Mouse (Mus musculus): ENCODE results near the gene Cdkn1c. TPM values are rescaled to one million over a fixed set of nuclear protein-coding genes. Genes with fewer than 3 reads are reported as not detected.

Gene Cdkn1c
- polyA plus RNA-seq, 1 experiment from 2014 or later, result 799 TPM

- peaks cover 34% of the 10 kb centered on the region for H3K4me1 ChIP-seq (ENCODE audit: control insufficient read depth, insufficient read depth, low read length)
- H3K4me2 ChIP-seq, result no peak overlapping the region
- 70% methylated on average over 2 of the region's 2 CpGs for WGBS
- no peak overlapping the region for H3K9ac ChIP-seq (ENCODE audit: low read length)
- no peak overlapping the region for H3K27ac ChIP-seq (ENCODE audit: low read depth, low read length)
- H3K27me3 ChIP-seq (ENCODE audit: control insufficient read depth, insufficient read depth, low read length), result peaks cover 13% of the 10 kb centered on the region
- no peaks in the 10 kb centered on the region for H3K36me3 ChIP-seq (ENCODE audit: control insufficient read depth, insufficient read depth, low read length)
- no peak for DNase-seq (ENCODE audit: low spot score, missing footprints)
- H3K9me3 ChIP-seq (ENCODE audit: control insufficient read depth, low read length), result no peaks in the 10 kb centered on the region
- no peak overlapping the region for H3K4me3 ChIP-seq (ENCODE audit: low read depth, low read length)
- no peak for ATAC-seq (ENCODE audit: low FRiP score)
Measured at GRCm38 (mm10) chr7:143447130-143447529, 13.7 kb downstream of the Cdkn1c start.

- peak overlapping the region; percentile 37 for H3K9ac ChIP-seq (ENCODE audit: low read length)
- no peaks in the 10 kb centered on the region for H3K9me3 ChIP-seq (ENCODE audit: control insufficient read depth, low read length)
- H3K27me3 ChIP-seq (ENCODE audit: control insufficient read depth, insufficient read depth, low read length), result peaks cover 13% of the 10 kb centered on the region
- H3K36me3 ChIP-seq (ENCODE audit: control insufficient read depth, insufficient read depth, low read length), result no peaks in the 10 kb centered on the region
- ATAC-seq (ENCODE audit: low FRiP score) (peak; percentile 77), DNase-seq (ENCODE audit: low spot score, missing footprints) (peak; percentile 94)
- H3K4me2 ChIP-seq, result peak overlapping the region; percentile 32
- H3K4me3 ChIP-seq (ENCODE audit: low read depth, low read length), result peak overlapping the region; percentile 28
- H3K4me1 ChIP-seq (ENCODE audit: control insufficient read depth, insufficient read depth, low read length), result peaks cover 34% of the 10 kb centered on the region
- 3% methylated on average over 52 of the region's 53 CpGs for WGBS
- peak overlapping the region; percentile 82 for H3K27ac ChIP-seq (ENCODE audit: low read depth, low read length)
Measured at GRCm38 (mm10) chr7:143445651-143446460, 15.0 kb downstream of the Cdkn1c start.

GRCm38 (mm10) chr7:143444955-143445648 is 15.7 kb downstream of the Cdkn1c start:
- Histone ChIP-seq H3K4me2 (peak overlapping the region; percentile 32), H3K9ac (ENCODE audit: low read length) (peak overlapping the region; percentile 37), H3K36me3 (ENCODE audit: control insufficient read depth, insufficient read depth, low read length) (no peaks in the 10 kb centered on the region), H3K27ac (ENCODE audit: low read depth, low read length) (peak overlapping the region; percentile 82), H3K4me1 (ENCODE audit: control insufficient read depth, insufficient read depth, low read length) (peaks cover 34% of the 10 kb centered on the region), H3K27me3 (ENCODE audit: control insufficient read depth, insufficient read depth, low read length) (peaks cover 13% of the 10 kb centered on the region), H3K4me3 (ENCODE audit: low read depth, low read length) (peak overlapping the region; percentile 28), H3K9me3 (ENCODE audit: control insufficient read depth, low read length) (no peaks in the 10 kb centered on the region)
- ATAC-seq (ENCODE audit: low FRiP score), result peak; percentile 58
- peak; percentile 94 for DNase-seq (ENCODE audit: low spot score, missing footprints)
- 2% methylated on average over 54 of the region's 55 CpGs for WGBS

- H3K9ac ChIP-seq (ENCODE audit: low read length), result peak overlapping the region; percentile 37
- peak overlapping the region; percentile 32 for H3K4me2 ChIP-seq
- H3K27me3 ChIP-seq (ENCODE audit: control insufficient read depth, insufficient read depth, low read length), result peaks cover 13% of the 10 kb centered on the region
- ATAC-seq (ENCODE audit: low FRiP score) (no peak), DNase-seq (ENCODE audit: low spot score, missing footprints) (peak; percentile 94)
- 19% methylated on average over 8 of the region's 8 CpGs for WGBS
- no peak overlapping the region for H3K4me3 ChIP-seq (ENCODE audit: low read depth, low read length)
- peak overlapping the region; percentile 82 for H3K27ac ChIP-seq (ENCODE audit: low read depth, low read length)
- H3K4me1 ChIP-seq (ENCODE audit: control insufficient read depth, insufficient read depth, low read length), result peaks cover 34% of the 10 kb centered on the region
- no peaks in the 10 kb centered on the region for H3K36me3 ChIP-seq (ENCODE audit: control insufficient read depth, insufficient read depth, low read length)
- no peaks in the 10 kb centered on the region for H3K9me3 ChIP-seq (ENCODE audit: control insufficient read depth, low read length)
Measured at GRCm38 (mm10) chr7:143444580-143444954, 16.3 kb downstream of the Cdkn1c start.

GRCm38 (mm10) chr7:143438965-143439364 is 21.9 kb downstream of the Cdkn1c start:
- no peak overlapping the region for H3K27ac ChIP-seq (ENCODE audit: low read depth, low read length)
- peak overlapping the region; percentile 35; the same call in 1 of the 2 replicates for H3K4me3 ChIP-seq (ENCODE audit: low read depth, low read length)
- H3K4me2 ChIP-seq, result peak overlapping the region; percentile 77
- H3K9me3 ChIP-seq (ENCODE audit: control insufficient read depth, low read length), result no peaks in the 10 kb centered on the region
- no peaks in the 10 kb centered on the region for H3K36me3 ChIP-seq (ENCODE audit: control insufficient read depth, insufficient read depth, low read length)
- peaks cover 30% of the 10 kb centered on the region for H3K4me1 ChIP-seq (ENCODE audit: control insufficient read depth, insufficient read depth, low read length)
- H3K27me3 ChIP-seq (ENCODE audit: control insufficient read depth, insufficient read depth, low read length), result peaks cover 6% of the 10 kb centered on the region
- peak overlapping the region; percentile 81 for H3K9ac ChIP-seq (ENCODE audit: low read length)
- 83% methylated on average over 1 of the region's 1 CpGs for WGBS
- DNase-seq (ENCODE audit: low spot score, missing footprints) (peak; percentile 90), ATAC-seq (ENCODE audit: low FRiP score) (no peak)

- peaks cover 21% of the 10 kb centered on the region for H3K4me1 ChIP-seq (ENCODE audit: control insufficient read depth, insufficient read depth, low read length)
- WGBS, result 1% methylated on average over 57 of the region's 63 CpGs
- no peaks in the 10 kb centered on the region for H3K36me3 ChIP-seq (ENCODE audit: control insufficient read depth, insufficient read depth, low read length)
- DNase-seq (ENCODE audit: low spot score, missing footprints), result peak; percentile 98
- peak overlapping the region; percentile 81 for H3K9ac ChIP-seq (ENCODE audit: low read length)
- ATAC-seq (ENCODE audit: low FRiP score), result peak; percentile 90
- H3K4me2 ChIP-seq, result peak overlapping the region; percentile 77
- peak overlapping the region; percentile 73 for H3K27ac ChIP-seq (ENCODE audit: low read depth, low read length)
- peaks cover 6% of the 10 kb centered on the region for H3K27me3 ChIP-seq (ENCODE audit: control insufficient read depth, insufficient read depth, low read length)
- no peaks in the 10 kb centered on the region for H3K9me3 ChIP-seq (ENCODE audit: control insufficient read depth, low read length)
- peak overlapping the region; percentile 35 for H3K4me3 ChIP-seq (ENCODE audit: low read depth, low read length)
Measured at GRCm38 (mm10) chr7:143437894-143438581, 22.8 kb downstream of the Cdkn1c start.

- DNase-seq (ENCODE audit: low spot score, missing footprints), result no peak
- peak; percentile 78 for ATAC-seq (ENCODE audit: low FRiP score)
- H3K9ac ChIP-seq (ENCODE audit: low read length), result peak overlapping the region; percentile 81
- peak overlapping the region; percentile 77 for H3K4me2 ChIP-seq
- no peaks in the 10 kb centered on the region for H3K36me3 ChIP-seq (ENCODE audit: control insufficient read depth, insufficient read depth, low read length)
- H3K4me3 ChIP-seq (ENCODE audit: low read depth, low read length), result peak overlapping the region; percentile 35
- H3K4me1 ChIP-seq (ENCODE audit: control insufficient read depth, insufficient read depth, low read length), result peaks cover 19% of the 10 kb centered on the region
- no peaks in the 10 kb centered on the region for H3K9me3 ChIP-seq (ENCODE audit: control insufficient read depth, low read length)
- WGBS, result 15% methylated on average over 18 of the region's 18 CpGs
- H3K27ac ChIP-seq (ENCODE audit: low read depth, low read length), result peak overlapping the region; percentile 73
- H3K27me3 ChIP-seq (ENCODE audit: control insufficient read depth, insufficient read depth, low read length), result peaks cover 3% of the 10 kb centered on the region
Measured at GRCm38 (mm10) chr7:143437231-143437893, 23.5 kb downstream of the Cdkn1c start.

GRCm38 (mm10) chr7:143433331-143433730 is 27.5 kb downstream of the Cdkn1c start:
- WGBS, result 72% methylated on average over 7 of the region's 7 CpGs
- H3K4me3 ChIP-seq (ENCODE audit: low read depth, low read length), result no peak overlapping the region
- H3K27ac ChIP-seq (ENCODE audit: low read depth, low read length), result no peak overlapping the region
- H3K27me3 ChIP-seq (ENCODE audit: control insufficient read depth, insufficient read depth, low read length), result peaks cover 3% of the 10 kb centered on the region
- H3K9ac ChIP-seq (ENCODE audit: low read length), result no peak overlapping the region
- DNase-seq (ENCODE audit: low spot score, missing footprints) (no peak), ATAC-seq (ENCODE audit: low FRiP score) (no peak)
- H3K4me1 ChIP-seq (ENCODE audit: control insufficient read depth, insufficient read depth, low read length), result peaks cover 20% of the 10 kb centered on the region
- H3K4me2 ChIP-seq, result no peak overlapping the region
- H3K9me3 ChIP-seq (ENCODE audit: control insufficient read depth, low read length), result no peaks in the 10 kb centered on the region
- H3K36me3 ChIP-seq (ENCODE audit: control insufficient read depth, insufficient read depth, low read length), result no peaks in the 10 kb centered on the region

Measured in midbrain, embryonic 11.5 days (tissue).